Mouse (Mus musculus): ENCODE results near the gene Rab43. TPM values are rescaled to one million over a fixed set of nuclear protein-coding genes. Genes with fewer than 3 reads are reported as not detected.

The Rab43 gene
- total and polyA plus RNA-seq, 2 experiments from 2014 or later: 6.7 to 19.7 TPM

GRCm38 (mm10) chr6:87755196-87755595 is 56.8 kb downstream of the Rab43 start:
- Histone ChIP-seq H3K36me3 (replicated peaks; ENCODE audit: control insufficient read depth, insufficient read depth, low read length) (no peaks in the 10 kb centered on the region), H3K27me3 (ENCODE audit: control insufficient read depth, insufficient read depth, low read length) (0 out of 2 replicates have a peak, but pooled peaks cover 3% of the 10 kb centered on the region), H3K27ac (ENCODE audit: low read depth) (no peak overlapping the region), H3K9me3 (replicated peaks; ENCODE audit: control insufficient read depth, low read length) (no peaks in the 10 kb centered on the region), H3K4me3 (ENCODE audit: low read depth, low read length) (no peak overlapping the region), H3K4me2 (ENCODE audit: low read depth, low read length) (no peak overlapping the region), H3K4me1 (ENCODE audit: control insufficient read depth, insufficient read depth) (no peaks in the 10 kb centered on the region), H3K9ac (replicated peaks; ENCODE audit: low read depth, low read length) (no peak overlapping the region)
- TF ChIP-seq CTCF (IDR thresholded peaks at IDR 0.05; ENCODE audit: low read depth) (no peak), EP300 (IDR thresholded peaks at IDR 0.05; ENCODE audit: low read depth) (no peak)
- WGBS: 84% methylated on average over 4 of the region's 4 CpGs
- ATAC-seq (ENCODE audit: insufficient read depth, low read depth) (no peak), DNase-seq (ENCODE audit: low spot score) (no peak)

- 81% methylated on average over 6 of the region's 6 CpGs for WGBS
- Histone ChIP-seq H3K36me3 (replicated peaks; ENCODE audit: control insufficient read depth, insufficient read depth, low read length) (no peaks in the 10 kb centered on the region), H3K9me3 (replicated peaks; ENCODE audit: control insufficient read depth, low read length) (no peaks in the 10 kb centered on the region), H3K27ac (ENCODE audit: low read depth) (no peak overlapping the region), H3K4me3 (ENCODE audit: low read depth, low read length) (no peak overlapping the region), H3K4me1 (ENCODE audit: control insufficient read depth, insufficient read depth) (no peaks in the 10 kb centered on the region), H3K4me2 (ENCODE audit: low read depth, low read length) (no peak overlapping the region), H3K27me3 (ENCODE audit: control insufficient read depth, insufficient read depth, low read length) (0 out of 2 replicates have a peak, but pooled peaks cover 3% of the 10 kb centered on the region), H3K9ac (replicated peaks; ENCODE audit: low read depth, low read length) (no peak overlapping the region)
- ATAC-seq (ENCODE audit: insufficient read depth, low read depth): no peak
- no peak for DNase-seq (ENCODE audit: low spot score)
- TF ChIP-seq CTCF (IDR thresholded peaks at IDR 0.05; ENCODE audit: low read depth) (no peak), EP300 (IDR thresholded peaks at IDR 0.05; ENCODE audit: low read depth) (no peak)
Observed at GRCm38 (mm10) chr6:87751574-87751973, 60.4 kb downstream of the Rab43 start.

GRCm38 (mm10) chr6:87750184-87750910 is 61.6 kb downstream of the Rab43 start:
- DNase-seq (ENCODE audit: low spot score) (no peak), ATAC-seq (ENCODE audit: insufficient read depth, low read depth) (no peak)
- TF ChIP-seq CTCF (IDR thresholded peaks at IDR 0.05; ENCODE audit: low read depth): no peak
- no peak for TF ChIP-seq EP300 (IDR thresholded peaks at IDR 0.05; ENCODE audit: low read depth)
- H3K9ac ChIP-seq (replicated peaks; ENCODE audit: low read depth, low read length): no peak overlapping the region
- H3K4me2 ChIP-seq (ENCODE audit: low read depth, low read length): no peak overlapping the region
- H3K4me3 ChIP-seq (ENCODE audit: low read depth, low read length): no peak overlapping the region
- no peaks in the 10 kb centered on the region for H3K9me3 ChIP-seq (replicated peaks; ENCODE audit: control insufficient read depth, low read length)
- H3K36me3 ChIP-seq (replicated peaks; ENCODE audit: control insufficient read depth, insufficient read depth, low read length): no peaks in the 10 kb centered on the region
- H3K27me3 ChIP-seq (ENCODE audit: control insufficient read depth, insufficient read depth, low read length): 0 out of 2 replicates have a peak, but pooled peaks cover 3% of the 10 kb centered on the region
- 80% methylated on average over 8 of the region's 8 CpGs for WGBS
- H3K27ac ChIP-seq (ENCODE audit: low read depth): no peak overlapping the region
- H3K4me1 ChIP-seq (ENCODE audit: control insufficient read depth, insufficient read depth): no peaks in the 10 kb centered on the region

- TF ChIP-seq CTCF (IDR thresholded peaks at IDR 0.05; ENCODE audit: low read depth) (no peak), EP300 (IDR thresholded peaks at IDR 0.05; ENCODE audit: low read depth) (no peak)
- Histone ChIP-seq H3K27me3 (ENCODE audit: control insufficient read depth, insufficient read depth, low read length) (0 out of 2 replicates have a peak, but pooled peaks cover 3% of the 10 kb centered on the region), H3K4me3 (ENCODE audit: low read depth, low read length) (no peak overlapping the region), H3K4me1 (ENCODE audit: control insufficient read depth, insufficient read depth) (no peaks in the 10 kb centered on the region), H3K36me3 (replicated peaks; ENCODE audit: control insufficient read depth, insufficient read depth, low read length) (no peaks in the 10 kb centered on the region), H3K9ac (replicated peaks; ENCODE audit: low read depth, low read length) (no peak overlapping the region), H3K9me3 (replicated peaks; ENCODE audit: control insufficient read depth, low read length) (no peaks in the 10 kb centered on the region), H3K27ac (ENCODE audit: low read depth) (no peak overlapping the region), H3K4me2 (ENCODE audit: low read depth, low read length) (no peak overlapping the region)
- no peak for DNase-seq (ENCODE audit: low spot score)
- 70% methylated on average over 6 of the region's 6 CpGs for WGBS
- ATAC-seq (ENCODE audit: insufficient read depth, low read depth): no peak
Observed at GRCm38 (mm10) chr6:87748531-87748930, 63.4 kb downstream of the Rab43 start.

- no peaks in the 10 kb centered on the region for H3K4me1 ChIP-seq (ENCODE audit: control insufficient read depth, insufficient read depth)
- H3K27me3 ChIP-seq (ENCODE audit: control insufficient read depth, insufficient read depth, low read length): 0 out of 2 replicates have a peak, but pooled peaks cover 3% of the 10 kb centered on the region
- DNase-seq (ENCODE audit: low spot score): no peak
- no peak overlapping the region for H3K4me3 ChIP-seq (ENCODE audit: low read depth, low read length)
- no peaks in the 10 kb centered on the region for H3K36me3 ChIP-seq (replicated peaks; ENCODE audit: control insufficient read depth, insufficient read depth, low read length)
- no peaks in the 10 kb centered on the region for H3K9me3 ChIP-seq (replicated peaks; ENCODE audit: control insufficient read depth, low read length)
- H3K9ac ChIP-seq (replicated peaks; ENCODE audit: low read depth, low read length): no peak overlapping the region
- TF ChIP-seq EP300 (IDR thresholded peaks at IDR 0.05; ENCODE audit: low read depth) (no peak), CTCF (IDR thresholded peaks at IDR 0.05; ENCODE audit: low read depth) (no peak)
- H3K27ac ChIP-seq (ENCODE audit: low read depth): no peak overlapping the region
- H3K4me2 ChIP-seq (ENCODE audit: low read depth, low read length): no peak overlapping the region
- ATAC-seq (ENCODE audit: insufficient read depth, low read depth): no peak
- WGBS: 77% methylated on average over 2 of the region's 2 CpGs
Observed at GRCm38 (mm10) chr6:87748078-87748477, 63.9 kb downstream of the Rab43 start.
